Mouse (Mus musculus): ENCODE measurements around the gene Plch1. TPM values are rescaled to one million over a fixed set of nuclear protein-coding genes. Genes with fewer than 3 reads are reported as not detected.

Gene Plch1
- total RNA-seq, 1 experiment from 2014 or later = not detected

DNA sequence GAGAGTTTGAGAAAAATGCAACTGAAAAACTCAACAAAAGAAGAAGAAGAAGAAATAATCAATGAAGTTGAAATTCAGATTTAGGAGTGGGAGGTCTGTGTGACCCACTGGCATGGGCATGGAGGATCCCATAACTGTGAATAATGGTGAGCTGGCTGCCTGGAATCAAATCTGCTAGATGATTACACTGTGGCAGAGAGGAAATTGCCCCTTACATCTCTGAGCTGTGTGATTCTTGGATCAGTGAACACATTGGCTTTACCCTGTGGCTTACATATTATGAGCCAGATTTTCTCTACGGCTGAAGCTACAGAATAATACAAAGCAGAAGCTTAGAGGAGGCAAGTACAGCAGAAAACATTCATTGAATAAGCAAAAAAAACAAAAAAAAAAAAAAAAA is 170.9 kb downstream of the Plch1 start:
- no peak for ATAC-seq (replicated peaks; ENCODE audit: low read depth, poor library complexity, severe bottlenecking)

DNA sequence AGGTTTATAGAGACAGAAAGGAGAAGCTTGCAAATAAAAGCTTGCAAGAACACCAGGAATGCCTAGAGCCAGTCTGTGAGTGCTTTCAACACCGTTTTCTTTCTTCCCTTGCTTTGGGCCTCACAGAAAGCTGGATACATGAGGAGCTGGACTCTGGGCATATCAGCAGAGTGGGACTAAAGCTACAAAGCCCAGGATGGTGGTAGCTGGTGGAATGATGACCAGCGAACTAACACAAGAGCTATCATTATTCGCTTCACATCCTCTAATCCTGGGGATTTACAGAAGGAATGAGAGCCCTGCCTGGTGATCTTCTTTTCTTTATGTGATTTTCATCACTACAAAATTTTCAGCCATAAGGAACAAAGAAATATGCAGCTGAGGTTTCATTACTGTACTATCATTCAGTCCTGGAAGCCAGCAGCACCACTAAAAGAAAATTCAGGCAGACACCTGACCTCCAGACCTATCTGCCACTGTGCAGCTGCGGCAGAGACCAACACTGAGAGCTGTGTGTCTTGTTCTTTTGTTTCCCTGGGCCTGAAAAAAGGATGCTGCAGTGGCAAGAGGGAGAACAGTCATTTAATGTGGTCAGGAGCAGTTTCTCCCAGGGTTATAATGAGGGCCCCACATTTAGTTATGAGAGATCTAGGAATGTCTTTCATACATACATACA is 172.5 kb downstream of the Plch1 start:
- ATAC-seq (replicated peaks; ENCODE audit: low read depth, poor library complexity, severe bottlenecking) = no peak

DNA sequence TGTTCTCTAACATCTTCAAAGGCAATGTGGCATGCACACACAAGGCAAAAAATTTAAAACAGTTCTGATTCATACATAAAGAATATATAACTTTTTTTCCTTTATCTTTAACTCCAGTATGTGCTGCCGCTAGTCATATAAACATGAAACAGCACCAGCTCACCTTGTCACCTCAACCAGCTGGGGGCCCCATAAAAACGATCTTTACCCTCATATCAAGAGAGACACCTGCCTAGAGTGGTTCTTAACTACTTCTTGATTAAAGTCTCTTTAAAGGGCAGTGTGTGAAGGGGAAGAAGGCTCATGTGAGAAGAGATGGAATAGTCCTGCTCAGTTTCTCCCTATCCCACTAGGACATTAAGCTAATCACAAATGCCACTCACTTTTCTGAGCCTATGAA is 205.6 kb downstream of the Plch1 start:
- no peak for ATAC-seq (replicated peaks; ENCODE audit: low read depth, poor library complexity, severe bottlenecking)

DNA sequence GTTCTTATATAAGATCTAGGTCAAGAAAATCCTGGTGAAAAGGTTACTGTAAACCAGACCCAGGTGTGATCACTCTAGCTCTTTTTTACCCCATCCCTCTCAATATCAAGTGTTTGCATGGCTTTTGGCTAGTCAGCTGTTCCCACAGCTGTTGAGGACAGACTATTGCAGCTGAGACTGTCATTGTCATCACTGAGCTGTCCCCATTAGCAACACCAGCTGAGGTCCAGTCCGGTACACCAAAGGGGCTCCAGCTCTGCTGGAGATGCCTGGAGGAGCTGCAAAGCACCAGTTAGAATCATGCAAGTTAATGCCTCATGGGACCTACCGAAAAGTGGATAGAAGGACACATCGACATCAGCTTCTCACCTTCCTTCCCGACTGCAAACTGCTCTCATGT is 206.5 kb downstream of the Plch1 start:
- ATAC-seq (replicated peaks; ENCODE audit: low read depth, poor library complexity, severe bottlenecking) = no peak

DNA sequence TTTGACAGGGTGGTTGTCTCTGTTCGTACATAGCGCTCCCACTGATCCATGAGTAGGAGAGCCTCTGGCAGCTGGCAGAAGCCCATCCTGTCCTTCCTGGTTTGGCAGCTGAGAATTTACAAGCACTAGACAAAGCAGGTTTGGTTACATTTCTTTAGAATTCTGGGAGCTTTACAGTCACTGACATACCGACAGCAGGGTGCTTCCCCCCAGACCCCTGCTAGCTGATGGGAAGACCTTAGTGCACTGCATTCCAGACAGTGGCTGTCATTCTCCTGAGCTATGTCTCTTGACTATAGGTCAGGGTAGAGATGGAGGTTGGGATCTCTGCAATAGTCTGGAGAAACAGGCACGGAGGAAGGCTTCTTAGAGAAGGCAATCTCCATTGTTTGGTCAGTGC is 230.5 kb downstream of the Plch1 start:
- ATAC-seq (replicated peaks; ENCODE audit: low read depth, poor library complexity, severe bottlenecking) = no peak

DNA sequence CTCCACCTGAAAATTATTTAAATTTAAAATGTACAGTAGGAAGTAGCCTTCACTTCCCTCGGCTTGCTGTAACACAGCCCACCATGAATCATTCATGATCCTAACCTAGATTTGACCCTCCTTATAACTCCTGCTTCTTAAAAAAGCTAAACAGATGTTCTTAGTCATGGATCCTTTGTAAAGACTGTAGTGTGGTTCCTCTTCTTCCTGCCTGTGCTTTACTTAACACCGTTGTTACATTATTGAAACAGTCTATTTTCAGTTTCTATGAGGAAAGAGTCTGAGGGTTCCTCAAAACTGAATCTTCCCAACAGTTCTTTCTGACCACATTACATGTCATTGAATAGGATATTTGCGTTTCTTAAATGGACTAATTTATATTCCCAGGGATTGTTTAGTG is 234.0 kb downstream of the Plch1 start:
- ATAC-seq (replicated peaks; ENCODE audit: low read depth, poor library complexity, severe bottlenecking) = 0 out of 2 replicates have a peak, but pooled peaks have one; percentile 45

DNA sequence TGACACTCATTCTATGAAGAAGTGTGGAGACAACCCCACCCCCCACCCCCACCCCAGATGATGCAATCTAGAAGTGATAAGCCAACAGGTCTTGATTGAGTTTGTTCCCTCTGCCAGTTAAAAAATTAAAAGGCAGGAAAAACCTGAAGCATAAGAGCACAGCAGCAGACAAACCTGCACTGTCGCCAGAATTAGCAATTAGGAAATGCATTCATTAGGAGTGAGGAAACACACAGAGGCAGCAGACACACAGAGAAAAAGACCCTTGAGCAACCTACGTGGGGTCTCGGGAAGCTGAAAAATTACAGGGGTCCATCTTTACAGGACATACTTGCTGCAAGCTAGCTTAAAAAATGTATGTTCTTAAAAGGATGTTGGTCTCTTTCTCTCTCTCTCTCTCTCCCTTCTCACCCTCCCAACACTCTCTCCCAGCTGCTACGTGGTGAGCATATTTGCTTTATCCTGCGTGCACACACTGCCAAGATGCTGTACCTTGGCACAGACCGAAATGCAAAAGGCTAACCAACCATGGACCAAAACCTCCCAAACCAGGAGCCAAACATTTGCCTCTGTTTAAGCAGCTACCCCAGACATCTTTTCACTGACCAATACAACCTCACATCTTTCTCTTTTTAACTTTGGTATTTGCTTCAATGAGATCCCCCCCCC is 234.6 kb downstream of the Plch1 start:
- ATAC-seq (replicated peaks; ENCODE audit: low read depth, poor library complexity, severe bottlenecking) = no peak

Other genes starting within 250 kb of the Plch1 start
- gene E130311K13Rik, start 30.0 kb upstream of the Plch1 start, total RNA-seq (2017) = 5.6 and 8.5 TPM in 2 replicates
- gene Slc33a1, start 65.3 kb upstream of the Plch1 start, total RNA-seq (2017) = 18.5 and 19.1 TPM in 2 replicates
- 52.2 and 54.9 TPM in 2 replicates for gene Gmps, start 76.6 kb upstream of the Plch1 start, total RNA-seq (2017)
- not detected in 2 replicates for gene Vmn2r1, start 182.1 kb upstream of the Plch1 start, total RNA-seq (2017)
- not detected in 2 replicates for gene Vmn2r2, start 242.5 kb upstream of the Plch1 start, total RNA-seq (2017)